20 mouse cellular contexts compared by ENCODE assay signal in genomic region chr11:118287573-118287972, GRCm38 (mm10). TPM values are rescaled to one million over a fixed set of nuclear protein-coding genes. Genes with fewer than 3 reads are reported as not detected.
DNase-seq lines count a peak whose midpoint lies in the region; ATAC-seq and TF ChIP-seq lines count a peak whose summit lies in the region.
"Had no signal": no experiment of that assay in that cellular context is flagged by ENCODE, and none has a peak within 500 bp of the region (broad histone marks: within the 10 kb centered on the region; RNA-seq: fewer than 3 reads in every experiment).

No protein-coding gene starts in this region.

- H3K4me1 ChIP-seq in embryonic facial prominence, embryonic 13.5 days = peaks cover 15% of the 10 kb centered on the region
- H3K4me1 ChIP-seq in embryonic facial prominence, embryonic 10.5 days = peaks cover 24% of the 10 kb centered on the region
- H3K4me1 ChIP-seq in kidney, adult 2 months (ENCODE audit: control insufficient read depth, insufficient read depth, low read length) = peaks cover 12% of the 10 kb centered on the region
- H3K4me1 ChIP-seq in kidney, embryonic 15.5 days = peaks cover 24% of the 10 kb centered on the region
- peaks cover 21% of the 10 kb centered on the region for H3K4me1 ChIP-seq in neural tube, embryonic 13.5 days (replicated peaks)
- peaks cover 26% of the 10 kb centered on the region for H3K4me1 ChIP-seq in forebrain, embryonic 12.5 days

- no peak for DNase-seq in embryonic facial prominence, embryonic 10.5 days (ENCODE audit: low spot score)
- DNase-seq in kidney, adult 2 months = peak; percentile 48
- no peak for DNase-seq in neural tube, embryonic 10.5 days (ENCODE audit: extremely low spot score, low spot score)
- DNase-seq: adrenal gland, adult 8-10 months; adrenal gland, postnatal 36 days; cerebellum, adult 8-10 months; cerebellum, postnatal 25 days; gastrocnemius, postnatal 36 days; heart, adult 11 months; heart, postnatal 10 days had no signal

- no peaks in the 10 kb centered on the region for H3K9me3 ChIP-seq in embryonic facial prominence, embryonic 13.5 days
- H3K9me3 ChIP-seq in embryonic facial prominence, embryonic 10.5 days = no peaks in the 10 kb centered on the region
- no peaks in the 10 kb centered on the region for H3K9me3 ChIP-seq in kidney, embryonic 15.5 days (replicated peaks)
- no peaks in the 10 kb centered on the region for H3K9me3 ChIP-seq in neural tube, embryonic 13.5 days
- no peaks in the 10 kb centered on the region for H3K9me3 ChIP-seq in forebrain, embryonic 12.5 days
- H3K9me3 ChIP-seq: embryonic facial prominence, embryonic 15.5 days; forebrain, embryonic 10.5 days; forebrain, embryonic 15.5 days; hindbrain, embryonic 13.5 days had no signal

- peaks cover 51% of the 10 kb centered on the region for H3K36me3 ChIP-seq in embryonic facial prominence, embryonic 13.5 days
- H3K36me3 ChIP-seq in embryonic facial prominence, embryonic 10.5 days (replicated peaks) = peaks cover 52% of the 10 kb centered on the region
- H3K36me3 ChIP-seq in kidney, adult 2 months (ENCODE audit: control insufficient read depth, insufficient read depth, low read length) = no peaks in the 10 kb centered on the region
- H3K36me3 ChIP-seq in kidney, embryonic 15.5 days = peaks cover 53% of the 10 kb centered on the region
- peaks cover 52% of the 10 kb centered on the region for H3K36me3 ChIP-seq in neural tube, embryonic 13.5 days
- peaks cover 49% of the 10 kb centered on the region for H3K36me3 ChIP-seq in forebrain, embryonic 12.5 days (replicated peaks)

- no peak overlapping the region for H3K27ac ChIP-seq in embryonic facial prominence, embryonic 13.5 days
- H3K27ac ChIP-seq in embryonic facial prominence, embryonic 10.5 days (replicated peaks) = no peak overlapping the region
- no peak overlapping the region for H3K27ac ChIP-seq in kidney, adult 2 months (ENCODE audit: insufficient read depth, low read depth, low read length)
- H3K27ac ChIP-seq in kidney, embryonic 15.5 days = no peak overlapping the region
- H3K27ac ChIP-seq in neural tube, embryonic 13.5 days (replicated peaks) = no peak overlapping the region
- H3K27ac ChIP-seq in forebrain, embryonic 12.5 days = no peak overlapping the region
- H3K27ac ChIP-seq: embryonic facial prominence, embryonic 15.5 days; forebrain, embryonic 10.5 days; forebrain, embryonic 15.5 days; hindbrain, embryonic 13.5 days; hindbrain, postnatal 0 days had no signal

- H3K9ac ChIP-seq in embryonic facial prominence, embryonic 13.5 days = peak overlapping the region; percentile 36; the same call in 1 of the 2 replicates
- no peak overlapping the region for H3K9ac ChIP-seq in kidney, embryonic 15.5 days
- H3K9ac ChIP-seq in neural tube, embryonic 13.5 days = 0 out of 2 replicates have a peak overlapping the region, but pooled peaks have one; percentile 22
- no peak overlapping the region for H3K9ac ChIP-seq in forebrain, embryonic 12.5 days
- H3K9ac ChIP-seq: embryonic facial prominence, embryonic 15.5 days; forebrain, embryonic 15.5 days had no signal

- no peak overlapping the region for H3K4me3 ChIP-seq in embryonic facial prominence, embryonic 13.5 days
- no peak overlapping the region for H3K4me3 ChIP-seq in embryonic facial prominence, embryonic 10.5 days
- H3K4me3 ChIP-seq in kidney, adult 2 months (ENCODE audit: insufficient read depth, low read depth, low read length) = no peak overlapping the region
- H3K4me3 ChIP-seq in kidney, embryonic 15.5 days (replicated peaks) = no peak overlapping the region
- no peak overlapping the region for H3K4me3 ChIP-seq in neural tube, embryonic 13.5 days
- H3K4me3 ChIP-seq in forebrain, embryonic 12.5 days (replicated peaks) = no peak overlapping the region
- H3K4me3 ChIP-seq: embryonic facial prominence, embryonic 15.5 days; erythroblast, embryonic 14.5 days; forebrain, embryonic 15.5 days; hindbrain, embryonic 13.5 days had no signal

- H3K27me3 ChIP-seq in embryonic facial prominence, embryonic 13.5 days = no peaks in the 10 kb centered on the region
- H3K27me3 ChIP-seq in embryonic facial prominence, embryonic 10.5 days (replicated peaks; ENCODE audit: low read depth, poor library complexity, severe bottlenecking) = no peaks in the 10 kb centered on the region
- H3K27me3 ChIP-seq in kidney, adult 2 months (replicated peaks; ENCODE audit: control insufficient read depth, insufficient read depth, low read length) = no peaks in the 10 kb centered on the region
- H3K27me3 ChIP-seq in kidney, embryonic 15.5 days = no peaks in the 10 kb centered on the region
- no peaks in the 10 kb centered on the region for H3K27me3 ChIP-seq in neural tube, embryonic 13.5 days
- H3K27me3 ChIP-seq in forebrain, embryonic 12.5 days = no peaks in the 10 kb centered on the region
- H3K27me3 ChIP-seq: embryonic facial prominence, embryonic 15.5 days; forebrain, embryonic 15.5 days; hindbrain, embryonic 13.5 days had no signal

- TF ChIP-seq CTCF in kidney, adult 2 months (conservative IDR thresholded peaks at IDR 0.05; ENCODE audit: insufficient read depth, insufficient read length, low read depth, low read length) = no peak

- no peak overlapping the region for H3K4me2 ChIP-seq in embryonic facial prominence, embryonic 13.5 days
- H3K4me2 ChIP-seq in kidney, embryonic 15.5 days = no peak overlapping the region
- H3K4me2 ChIP-seq in neural tube, embryonic 13.5 days = no peak overlapping the region
- H3K4me2 ChIP-seq in forebrain, embryonic 12.5 days = no peak overlapping the region
- H3K4me2 ChIP-seq: embryonic facial prominence, embryonic 15.5 days; forebrain, embryonic 15.5 days had no signal

- ATAC-seq in embryonic facial prominence, embryonic 13.5 days (ENCODE audit: insufficient number of reproducible peaks, insufficient read depth, low FRiP score, low TSS enrichment, low read depth) = no peak
- no peak for ATAC-seq in kidney, embryonic 15.5 days (replicated peaks; ENCODE audit: low FRiP score)
- ATAC-seq in neural tube, embryonic 13.5 days (ENCODE audit: low read depth) = no peak
- ATAC-seq in forebrain, embryonic 12.5 days (ENCODE audit: low FRiP score) = no peak
- ATAC-seq: forebrain, embryonic 15.5 days; hindbrain, postnatal 0 days had no signal

- no peak for TF ChIP-seq POLR2A in kidney, adult 2 months (IDR thresholded peaks at IDR 0.05; ENCODE audit: low read depth, low read length)

- 95% methylated on average over 9 of the region's 9 CpGs for WGBS in embryonic facial prominence, embryonic 13.5 days
- 96% methylated on average over 9 of the region's 9 CpGs for WGBS in embryonic facial prominence, embryonic 10.5 days
- WGBS in kidney, adult 2 months = 76% methylated on average over 9 of the region's 9 CpGs
- 92% methylated on average over 9 of the region's 9 CpGs for WGBS in kidney, embryonic 15.5 days
- WGBS in neural tube, embryonic 13.5 days = 96% methylated on average over 9 of the region's 9 CpGs
- WGBS in forebrain, embryonic 12.5 days = 94% methylated on average over 9 of the region's 9 CpGs

RNA-seq across cellular contexts. Expression of gene Usp36, which starts 2.5 kb away (rescaled TPM):
- polyA plus RNA-seq in embryonic facial prominence, embryonic 13.5 days (2015; fragmentation: Nextera tagmentation; extraction: Ambion mirVana) = 22.8 and 24.0 TPM in 2 replicates
- 24.1 and 24.2 TPM in 2 replicates for polyA plus RNA-seq in embryonic facial prominence, embryonic 10.5 days (2016; fragmentation: Nextera tagmentation; extraction: Ambion mirVana)
- 11.2 and 12.3 TPM in 2 replicates for polyA plus RNA-seq in kidney, adult 2 months (2012; rRNA removed)
- 21.8 and 24.2 TPM in 2 replicates for polyA plus RNA-seq in kidney, embryonic 15.5 days (2015; fragmentation: Nextera tagmentation; extraction: Ambion mirVana)
- 15.6 and 17.9 TPM in 2 replicates for polyA plus RNA-seq in neural tube, embryonic 13.5 days (2015; fragmentation: Nextera tagmentation; extraction: Ambion mirVana)
- 17.1 and 19.6 TPM in 2 replicates for polyA plus RNA-seq in forebrain, embryonic 12.5 days (2016; fragmentation: Nextera tagmentation; extraction: Ambion mirVana)

RNA-seq across cellular contexts. Expression of gene Cyth1, which starts 39.2 kb away (rescaled TPM):
- polyA plus RNA-seq in embryonic facial prominence, embryonic 13.5 days (2015; fragmentation: Nextera tagmentation; extraction: Ambion mirVana) = 15.8 and 16.1 TPM in 2 replicates
- polyA plus RNA-seq in embryonic facial prominence, embryonic 10.5 days (2016; fragmentation: Nextera tagmentation; extraction: Ambion mirVana) = 15.5 and 15.8 TPM in 2 replicates
- 18.9 and 19.5 TPM in 2 replicates for polyA plus RNA-seq in kidney, adult 2 months (2012; rRNA removed)
- 16.4 and 16.5 TPM in 2 replicates for polyA plus RNA-seq in kidney, embryonic 15.5 days (2015; fragmentation: Nextera tagmentation; extraction: Ambion mirVana)
- polyA plus RNA-seq in neural tube, embryonic 13.5 days (2015; fragmentation: Nextera tagmentation; extraction: Ambion mirVana) = 24.4 and 25.2 TPM in 2 replicates
- polyA plus RNA-seq in forebrain, embryonic 12.5 days (2016; fragmentation: Nextera tagmentation; extraction: Ambion mirVana) = 24.0 and 24.9 TPM in 2 replicates

RNA-seq across cellular contexts. Expression of gene Cep295nl, which starts 54.7 kb away (rescaled TPM):
- 0.58 and 0.74 TPM in 2 replicates for polyA plus RNA-seq in embryonic facial prominence, embryonic 13.5 days (2015; fragmentation: Nextera tagmentation; extraction: Ambion mirVana)
- 0.13 and 0.56 TPM in 2 replicates for polyA plus RNA-seq in embryonic facial prominence, embryonic 10.5 days (2016; fragmentation: Nextera tagmentation; extraction: Ambion mirVana)
- polyA plus RNA-seq in kidney, adult 2 months (2012; rRNA removed) = 0.06 and 0.07 TPM in 2 replicates
- polyA plus RNA-seq in kidney, embryonic 15.5 days (2015; fragmentation: Nextera tagmentation; extraction: Ambion mirVana) = 0.44 and 0.80 TPM in 2 replicates
- polyA plus RNA-seq in neural tube, embryonic 13.5 days (2015; fragmentation: Nextera tagmentation; extraction: Ambion mirVana) = 0.13 TPM in 1 of 2 replicates, not detected in the other
- 0.32 and 0.41 TPM in 2 replicates for polyA plus RNA-seq in forebrain, embryonic 12.5 days (2016; fragmentation: Nextera tagmentation; extraction: Ambion mirVana)
- polyA plus RNA-seq: erythroblast, embryonic 14.5 days; forebrain, embryonic 15.5 days had no signal

Comparison
In these comparisons a context has a peak if more than half of its experiments do, and no peak if none do; other contexts are left out.
1. H3K9ac ChIP-seq: peak in embryonic facial prominence, embryonic 13.5 days (single experiment) and neural tube, embryonic 13.5 days (single experiment); none in kidney, embryonic 15.5 days (single experiment) and forebrain, embryonic 12.5 days (single experiment).